Mouse (Mus musculus) ES-Bruce4 (cell line): ENCODE data around the gene Cntrl. TPM values are rescaled to one million over a fixed set of nuclear protein-coding genes. Genes with fewer than 3 reads are reported as not detected.

Source experiments
- H3K27ac ChIP-seq: 2 replicates; pipeline ENCODE4 v1.5.1; 2012; ENCODE audit warnings: low read length, inconsistent platforms; ENCODE audit not compliant: insufficient read depth
- H3K27me3 ChIP-seq: 2 replicates; pipeline ENCODE4 v1.6.1; 2012; ENCODE audit warnings: mild to moderate bottlenecking, low read length, inconsistent platforms; ENCODE audit not compliant: control insufficient read depth, poor library complexity, insufficient read depth, severe bottlenecking
- H3K36me3 ChIP-seq: 2 replicates; pipeline ENCODE4 v1.6.1; 2012; ENCODE audit warnings: inconsistent platforms, mild to moderate bottlenecking, low read length, moderate library complexity; ENCODE audit not compliant: control insufficient read depth, poor library complexity, insufficient read depth, severe bottlenecking
- H3K4me1 ChIP-seq: one replicate; pipeline ENCODE4 v1.8.1; 2011; ENCODE audit warnings: low read length; ENCODE audit not compliant: control insufficient read depth, insufficient read depth
- H3K4me3 ChIP-seq: 2 replicates; pipeline ENCODE4 v1.5.1; 2011; ENCODE audit warnings: low read depth, mild to moderate bottlenecking, low read length
- H3K9ac ChIP-seq: 2 replicates; pipeline ENCODE4 v1.6.1; 2012; ENCODE audit warnings: low read depth, mild to moderate bottlenecking, inconsistent platforms; ENCODE audit not compliant: poor library complexity, severe bottlenecking
- H3K9me3 ChIP-seq: replicated peaks from 2 replicates; pipeline ENCODE4 v1.6.1; 2012; ENCODE audit warnings: mild to moderate bottlenecking, low read length, inconsistent platforms; ENCODE audit not compliant: control insufficient read depth, poor library complexity, insufficient read depth, severe bottlenecking
- CTCF ChIP-seq: IDR thresholded peaks from one replicate; pipeline ENCODE4 v1.8.1; 2011; ENCODE audit warnings: low read depth, low read length
- EP300 ChIP-seq: IDR thresholded peaks from 2 replicates; pipeline ENCODE4 v1.6.1; 2011; ENCODE audit warnings: low read depth, low read length; ENCODE audit not compliant: insufficient read depth
- POLR2A ChIP-seq: IDR thresholded peaks from one replicate; pipeline ENCODE4 v1.8.1; 2011; ENCODE audit warnings: low read length; ENCODE audit not compliant: insufficient read depth
- polyA plus RNA-seq: library from polyadenylated mRNA; stranded (reverse); fragments of >200 nt; gene quantifications from 2 replicates; pipeline ENCODE4 v1.2.4, GENCODE M21; 2011; ENCODE audit warnings: low read depth; ENCODE audit not compliant: missing spikeins, insufficient read depth, insufficient read length

Cntrl gene
- polyA plus RNA-seq, 1 experiment, result 48.2 TPM

DNA sequence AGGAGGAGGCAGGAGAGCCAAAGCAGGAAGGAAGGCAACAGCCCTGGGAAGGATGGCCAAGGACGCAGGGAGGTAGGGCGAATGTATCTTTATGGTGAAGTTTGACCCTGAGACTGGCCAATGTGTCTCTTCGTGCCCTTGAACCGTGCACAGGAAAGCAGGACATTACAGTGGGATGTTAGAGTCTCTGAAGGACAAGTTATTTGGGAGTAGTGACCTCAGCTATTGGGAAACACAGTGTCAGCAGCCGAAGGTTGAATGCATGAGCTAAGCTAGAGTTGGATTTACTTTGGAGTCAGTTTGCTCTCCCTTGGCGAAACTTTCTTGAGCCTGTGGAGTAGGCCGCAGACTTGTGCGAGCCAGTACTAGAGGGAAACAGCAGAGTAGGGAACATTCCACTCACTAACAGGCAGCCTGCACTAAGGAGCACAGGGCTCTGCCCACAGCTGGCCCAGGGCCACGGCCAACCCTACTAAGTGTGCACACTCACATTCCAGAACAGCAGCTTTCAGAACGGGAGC lies 62.1 kb downstream of the Cntrl start:
- Histone ChIP-seq H3K9me3 (no peaks in the 10 kb centered on the region), H3K27me3 (no peaks in the 10 kb centered on the region), H3K9ac (no peak overlapping the region), H3K4me1 (no peaks in the 10 kb centered on the region), H3K36me3 (peaks cover 10% of the 10 kb centered on the region), H3K4me3 (no peak overlapping the region), H3K27ac (no peak overlapping the region)
- TF ChIP-seq CTCF (no peak), POLR2A (no peak), EP300 (no peak)

DNA sequence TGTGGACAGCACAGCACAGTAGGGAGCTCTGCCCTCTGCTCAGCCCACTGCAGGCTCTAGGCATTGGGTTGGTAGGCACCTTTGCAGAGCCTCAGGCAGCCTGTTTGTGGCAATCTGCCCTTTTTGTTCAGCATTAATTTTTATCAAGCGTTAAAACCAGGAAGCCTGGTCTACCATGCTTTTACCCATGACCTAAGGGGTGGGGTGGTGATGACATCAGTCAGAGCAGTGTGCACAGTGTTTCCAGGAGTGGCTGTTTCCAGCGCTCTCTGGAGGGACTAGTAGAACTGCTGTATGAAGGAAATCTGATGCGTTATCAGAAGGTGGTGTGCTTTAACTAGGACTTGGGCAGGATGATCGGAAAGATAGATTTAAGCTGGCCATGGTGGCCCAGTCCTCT lies 63.0 kb downstream of the Cntrl start:
- peaks cover 7% of the 10 kb centered on the region for H3K36me3 ChIP-seq

DNA sequence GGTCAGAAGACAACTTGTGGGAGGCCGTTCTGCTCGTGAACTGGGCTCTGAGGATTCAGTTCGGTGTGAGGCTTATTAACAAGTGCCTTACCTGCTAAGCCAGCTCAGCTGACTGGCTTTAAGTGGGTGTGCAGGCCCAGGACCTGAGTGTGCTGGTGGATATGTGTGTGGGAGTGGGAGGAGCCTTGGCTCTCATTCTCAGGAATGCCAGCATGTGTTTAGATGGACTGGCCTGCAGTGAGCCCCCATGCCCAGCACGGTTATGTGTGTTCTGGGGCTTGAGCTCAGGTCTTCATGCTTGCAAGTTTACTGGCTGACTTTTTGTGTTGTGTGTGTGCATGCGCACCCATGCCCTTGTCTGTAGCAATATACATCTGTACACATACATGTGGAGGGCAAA lies 64.4 kb downstream of the Cntrl start:
- peaks cover 15% of the 10 kb centered on the region for H3K36me3 ChIP-seq
- H3K9ac ChIP-seq, result no peak overlapping the region
- no peak for TF ChIP-seq POLR2A
- TF ChIP-seq EP300, result no peak
- no peak for TF ChIP-seq CTCF
- no peaks in the 10 kb centered on the region for H3K27me3 ChIP-seq
- H3K4me1 ChIP-seq, result no peaks in the 10 kb centered on the region
- no peak overlapping the region for H3K4me3 ChIP-seq
- H3K27ac ChIP-seq, result no peak overlapping the region
- H3K9me3 ChIP-seq, result no peaks in the 10 kb centered on the region

More for the DNA sequence above, 63.0 kb downstream of the Cntrl start:
- H3K27me3 ChIP-seq, result no peaks in the 10 kb centered on the region
- H3K27ac ChIP-seq, result no peak overlapping the region
- no peak overlapping the region for H3K4me3 ChIP-seq
- no peaks in the 10 kb centered on the region for H3K4me1 ChIP-seq
- H3K9me3 ChIP-seq, result no peaks in the 10 kb centered on the region
- TF ChIP-seq CTCF (no peak), POLR2A (no peak), EP300 (no peak)
- H3K9ac ChIP-seq, result no peak overlapping the region

DNA sequence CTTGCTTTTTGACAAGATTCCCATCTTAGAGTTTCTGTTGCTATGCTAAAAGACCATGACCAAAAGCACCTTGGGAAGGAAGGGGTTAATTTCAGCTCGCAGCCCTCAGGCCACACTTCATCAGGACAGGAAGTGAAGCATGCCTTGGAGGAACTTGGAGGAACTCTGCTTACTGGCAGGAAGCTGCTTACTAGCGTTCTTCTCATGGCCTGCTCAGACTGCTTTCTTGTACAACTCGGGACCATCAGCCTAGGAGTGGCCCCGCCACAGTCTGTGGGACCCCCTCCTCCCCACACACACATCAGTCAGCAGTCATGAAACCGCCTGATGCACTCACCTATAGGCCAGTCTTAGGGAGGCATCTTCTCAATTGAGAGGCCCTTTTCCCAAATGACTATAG lies 64.8 kb downstream of the Cntrl start:
- Histone ChIP-seq H3K9me3 (no peaks in the 10 kb centered on the region), H3K4me1 (no peaks in the 10 kb centered on the region), H3K36me3 (peaks cover 15% of the 10 kb centered on the region), H3K27me3 (no peaks in the 10 kb centered on the region), H3K9ac (no peak overlapping the region), H3K4me3 (no peak overlapping the region), H3K27ac (no peak overlapping the region)
- TF ChIP-seq POLR2A (no peak), EP300 (no peak), CTCF (no peak)

DNA sequence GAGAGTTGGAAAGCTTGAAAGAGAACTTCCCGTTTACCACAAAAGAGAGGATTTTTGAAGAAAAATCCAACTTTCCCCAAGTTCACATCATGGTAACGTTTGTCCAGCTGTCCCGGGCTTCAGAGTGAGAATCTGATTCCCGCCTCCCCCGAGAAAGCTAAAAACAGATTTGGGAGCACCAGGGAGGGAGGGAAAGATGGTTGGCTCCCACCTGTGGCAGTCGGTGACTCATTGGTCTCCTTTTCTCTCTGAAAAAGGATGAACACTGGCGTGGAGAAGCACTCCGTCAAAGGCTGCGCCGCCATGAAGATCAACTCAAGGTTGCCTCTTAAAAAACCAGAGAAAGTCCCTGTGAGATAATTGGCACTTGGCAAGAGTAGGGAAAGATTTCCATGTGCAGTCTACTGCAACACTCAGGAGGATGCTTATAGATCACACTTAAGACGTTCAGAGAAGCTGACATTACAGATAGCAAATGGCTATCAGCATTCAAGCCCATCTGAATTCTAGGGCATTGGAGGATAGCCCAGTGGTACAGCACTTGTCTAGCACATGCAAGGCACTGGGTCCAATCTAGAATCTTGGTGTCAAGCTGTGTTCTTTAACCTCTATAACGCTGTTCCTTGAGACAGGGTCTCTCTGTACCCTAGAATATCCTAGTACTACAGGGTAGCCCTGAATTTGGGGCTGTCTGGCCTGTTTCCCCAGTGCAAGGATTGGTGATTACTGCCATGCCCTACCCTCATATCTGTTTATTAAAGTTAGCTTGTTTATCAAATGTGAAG lies 66.2 kb downstream of the Cntrl start:
- H3K4me3 ChIP-seq, result no peak overlapping the region
- H3K9ac ChIP-seq, result no peak overlapping the region
- H3K36me3 ChIP-seq, result peaks cover 25% of the 10 kb centered on the region
- no peaks in the 10 kb centered on the region for H3K27me3 ChIP-seq
- H3K27ac ChIP-seq, result no peak overlapping the region
- no peaks in the 10 kb centered on the region for H3K9me3 ChIP-seq
- TF ChIP-seq POLR2A, result no peak
- TF ChIP-seq CTCF, result no peak
- TF ChIP-seq EP300, result no peak
- H3K4me1 ChIP-seq, result no peaks in the 10 kb centered on the region

DNA sequence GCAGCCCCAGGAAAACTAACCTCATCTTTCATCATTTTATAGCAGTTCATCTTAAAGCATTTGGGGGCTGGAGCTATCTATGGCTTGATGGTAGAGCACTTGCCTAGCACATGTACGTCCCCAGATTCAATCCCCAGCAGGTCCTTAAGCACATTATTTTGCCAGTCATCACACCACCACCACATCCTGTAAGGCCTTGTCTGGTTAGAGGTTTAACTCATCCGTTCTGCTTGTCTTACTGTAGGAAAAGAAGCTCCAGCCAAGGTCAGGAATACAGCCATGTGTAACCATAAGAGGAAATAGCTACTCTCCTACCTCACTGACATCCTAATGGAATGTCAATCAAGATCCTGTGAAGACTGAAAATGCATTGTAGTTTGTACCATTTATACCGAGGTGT lies 68.9 kb downstream of the Cntrl start:
- Histone ChIP-seq H3K36me3 (peaks cover 40% of the 10 kb centered on the region), H3K4me1 (no peaks in the 10 kb centered on the region), H3K9me3 (no peaks in the 10 kb centered on the region), H3K27ac (no peak overlapping the region), H3K9ac (no peak overlapping the region), H3K27me3 (no peaks in the 10 kb centered on the region), H3K4me3 (no peak overlapping the region)
- no peak for TF ChIP-seq CTCF
